Mouse (Mus musculus) limb, embryonic 10.5 days (tissue): ENCODE measurements around the gene Ier2. TPM values are rescaled to one million over a fixed set of nuclear protein-coding genes. Genes with fewer than 3 reads are reported as not detected.

ENCODE experiments used
- DNase-seq: peaks from one replicate; pipeline ENCODE4 v3.0.0-alpha.2; 2017; ENCODE audit warnings: low spot score
- H3K27ac ChIP-seq: fragments of 300-500 bp; sonication (generic); 2 replicates; pipeline ENCODE4 v1.5.1; 2016; ENCODE audit warnings: mild to moderate bottlenecking
- H3K27me3 ChIP-seq: fragments of 300-500 bp; sonication (generic); 2 replicates; pipeline ENCODE4 v1.6.1; 2016; ENCODE audit warnings: low read depth, mild to moderate bottlenecking; ENCODE audit not compliant: poor library complexity, severe bottlenecking
- H3K36me3 ChIP-seq: fragments of 300-500 bp; sonication (generic); 2 replicates; pipeline ENCODE4 v1.6.1; 2016; ENCODE audit warnings: mild to moderate bottlenecking, moderate library complexity
- H3K4me1 ChIP-seq: fragments of 300-500 bp; sonication (generic); 2 replicates; pipeline ENCODE4 v1.6.1; 2016
- H3K4me3 ChIP-seq: fragments of 300-500 bp; sonication (generic); 2 replicates; pipeline ENCODE4 v1.5.1; 2016; ENCODE audit warnings: mild to moderate bottlenecking, moderate library complexity
- H3K9me3 ChIP-seq: fragments of 300-500 bp; sonication (generic); replicated peaks from 2 replicates; pipeline ENCODE4 v1.6.1; 2016; ENCODE audit warnings: mild to moderate bottlenecking
- WGBS: fragments of 180-500 bp; shearing (Covaris S2); methylation state at CpG from one replicate; pipeline ENCODE4 v1.1.7; 2016; 5-methylcytosine and 5-hydroxymethylcytosine counted together
- polyA plus RNA-seq: library from polyadenylated mRNA; unstranded; fragments of >200 nt; fragmentation: Nextera tagmentation; extraction: Ambion mirVana; gene quantifications from 2 replicates; pipeline ENCODE4 v1.2.1, GENCODE M21; 2016

Gene Ier2
- polyA plus RNA-seq, 1 experiment from 2014 or later, result 199 TPM

DNA sequence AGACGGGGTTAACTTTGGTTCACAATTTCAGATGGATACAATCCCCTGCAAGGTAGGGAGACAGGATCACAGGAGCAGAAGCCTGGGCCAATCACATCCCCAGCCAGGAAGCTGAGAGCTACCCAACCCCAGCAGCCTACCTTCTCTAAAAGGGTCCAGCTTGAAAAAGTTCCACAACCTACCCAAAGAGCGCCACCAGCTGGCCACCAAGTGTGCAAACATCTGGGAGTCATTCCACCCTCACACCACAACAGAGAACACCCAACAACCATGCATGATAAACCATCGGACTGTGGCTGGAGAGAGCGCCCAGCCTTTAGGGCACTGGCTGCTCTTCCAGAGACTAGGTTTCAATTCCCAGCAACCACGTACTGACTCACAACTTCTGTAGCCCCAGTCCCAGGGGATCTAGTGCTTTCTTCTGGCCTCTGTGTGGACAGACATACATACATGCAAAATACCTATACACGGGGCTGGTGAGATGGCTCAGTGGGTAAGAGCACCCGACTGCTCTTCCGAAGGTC lies 41.5 kb downstream of the Ier2 start:
- no peak overlapping the region for H3K27ac ChIP-seq
- H3K9me3 ChIP-seq, result no peaks in the 10 kb centered on the region
- H3K4me1 ChIP-seq, result peaks cover 10% of the 10 kb centered on the region
- DNase-seq, result no peak
- 77% methylated on average over 8 of the region's 8 CpGs for WGBS
- H3K4me3 ChIP-seq, result no peak overlapping the region
- peaks cover 33% of the 10 kb centered on the region for H3K27me3 ChIP-seq
- no peaks in the 10 kb centered on the region for H3K36me3 ChIP-seq

DNA sequence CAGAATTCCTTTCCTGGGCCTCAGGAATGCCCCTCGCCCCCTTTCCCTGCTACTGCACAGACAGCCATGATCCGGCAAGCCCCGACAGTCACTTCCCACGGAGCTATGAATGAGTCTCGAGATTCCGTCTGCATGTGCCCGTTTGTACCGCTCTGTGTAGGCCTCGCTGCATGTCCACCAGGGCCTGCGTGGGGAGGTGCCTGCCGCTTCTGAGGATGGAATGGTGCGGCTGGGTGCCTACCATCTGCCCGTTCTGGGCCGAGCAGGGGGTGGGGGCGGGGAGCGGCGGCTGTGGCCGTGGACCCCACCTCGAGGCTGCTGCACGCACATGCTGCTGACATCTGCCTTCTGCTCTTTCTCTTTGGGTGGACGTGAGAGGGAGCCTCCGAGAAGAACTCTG lies 45.6 kb downstream of the Ier2 start:
- no peak for DNase-seq
- Histone ChIP-seq H3K9me3 (no peaks in the 10 kb centered on the region), H3K27me3 (peaks cover 61% of the 10 kb centered on the region), H3K27ac (peak overlapping the region; percentile 71), H3K36me3 (no peaks in the 10 kb centered on the region), H3K4me3 (no peak overlapping the region), H3K4me1 (peaks cover 26% of the 10 kb centered on the region)
- 48% methylated on average over 22 of the region's 22 CpGs for WGBS

DNA sequence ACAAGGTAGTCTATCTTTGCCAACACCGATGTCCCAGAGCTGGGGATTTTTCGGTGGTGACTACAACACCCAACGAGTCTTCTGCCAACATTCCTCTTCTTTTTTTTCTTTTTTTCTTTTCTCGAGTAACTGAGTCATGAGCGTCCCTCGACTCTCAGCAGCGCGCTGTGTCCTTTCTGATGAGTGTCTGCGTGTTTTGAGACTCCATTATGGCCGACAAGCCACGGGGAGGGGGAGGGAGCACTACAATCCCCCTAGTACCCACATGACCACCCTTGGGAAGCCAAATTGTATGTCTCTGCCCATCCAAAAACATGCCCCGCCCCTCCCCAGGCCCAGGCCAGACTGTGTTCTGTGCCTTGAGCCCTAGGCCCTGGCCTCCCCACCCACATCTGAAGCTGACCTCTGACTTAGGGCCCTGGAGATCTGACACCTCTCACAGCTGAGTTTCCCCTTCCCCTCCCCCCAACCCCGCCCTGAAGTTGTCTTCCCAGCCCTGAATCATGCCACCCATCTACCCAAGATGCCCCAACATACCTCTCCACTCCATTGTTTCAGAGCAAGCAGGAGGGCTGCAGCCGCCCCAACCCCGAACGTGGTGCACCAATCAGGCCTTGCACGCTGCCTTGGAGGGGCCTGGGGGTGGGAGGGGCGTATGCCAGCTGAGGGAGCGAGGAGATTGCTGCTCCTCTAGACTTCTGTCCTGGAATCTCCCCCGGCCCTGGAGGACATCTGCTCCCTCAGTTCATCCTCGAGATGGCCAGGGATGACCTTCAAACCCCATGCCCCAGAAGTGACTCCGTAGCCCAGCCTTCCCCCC lies 46.8 kb downstream of the Ier2 start:
- DNase-seq, result no peak

DNA sequence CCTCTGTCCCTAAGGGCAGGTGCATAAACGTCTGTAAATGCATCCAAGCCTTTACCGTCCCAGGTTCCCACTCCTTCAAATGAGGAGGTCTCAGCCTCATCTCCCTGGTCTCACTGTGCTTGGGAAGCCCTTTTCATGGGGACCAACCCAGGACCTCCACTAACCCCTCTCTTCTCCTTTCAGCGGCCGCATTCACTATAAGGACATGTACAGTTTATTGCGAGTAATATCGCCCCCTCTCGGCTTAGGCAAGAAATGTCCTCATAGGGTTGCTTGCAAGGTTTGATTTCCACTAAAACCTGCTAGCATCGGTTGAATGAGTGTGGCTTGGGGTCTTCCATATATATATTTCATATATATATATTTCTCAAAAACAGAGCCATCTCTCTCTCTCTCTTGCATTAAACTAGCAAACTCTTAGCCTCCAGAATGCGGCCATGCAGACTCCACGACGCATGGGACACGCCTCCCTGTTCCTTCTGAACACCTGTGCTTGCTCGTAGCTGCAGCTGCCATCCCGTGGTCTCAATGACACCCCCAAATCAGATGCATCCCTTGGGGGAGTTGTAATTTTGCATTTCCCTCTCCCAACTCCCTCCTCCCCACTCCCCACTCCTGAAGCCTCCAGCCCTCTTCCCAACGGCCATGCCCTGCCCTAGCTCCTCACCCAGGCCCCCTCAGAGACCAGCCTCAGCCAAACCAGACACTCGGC lies 48.0 kb downstream of the Ier2 start:
- H3K4me3 ChIP-seq, result no peak overlapping the region
- WGBS, result 36% methylated on average over 16 of the region's 16 CpGs
- H3K27me3 ChIP-seq, result peaks cover 64% of the 10 kb centered on the region
- no peak for DNase-seq
- no peaks in the 10 kb centered on the region for H3K36me3 ChIP-seq
- H3K4me1 ChIP-seq, result peaks cover 26% of the 10 kb centered on the region
- H3K9me3 ChIP-seq, result no peaks in the 10 kb centered on the region
- H3K27ac ChIP-seq, result no peak overlapping the region

More for the DNA sequence above, 46.8 kb downstream of the Ier2 start:
- Histone ChIP-seq H3K4me3 (peak overlapping the region; percentile 23), H3K27ac (peak overlapping the region; percentile 71; the same call in 1 of the 2 replicates), H3K4me1 (peaks cover 26% of the 10 kb centered on the region), H3K9me3 (no peaks in the 10 kb centered on the region), H3K36me3 (no peaks in the 10 kb centered on the region), H3K27me3 (peaks cover 69% of the 10 kb centered on the region)
- 21% methylated on average over 22 of the region's 22 CpGs for WGBS

Other genes with a start within 250 kb of the Ier2 start
- gene Trmt1, start 23.5 kb upstream of the Ier2 start, polyA plus RNA-seq, result 71.7 and 79.3 TPM in 2 replicates
- gene Nacc1, start 25.0 kb upstream of the Ier2 start, polyA plus RNA-seq, result 31.7 and 32.0 TPM in 2 replicates
- 4.6 and 4.7 TPM in 2 replicates for gene Lyl1, start 38.6 kb upstream of the Ier2 start, polyA plus RNA-seq
- 3.7 and 8.1 TPM in 2 replicates for gene G430095P16Rik, start 60.2 kb upstream of the Ier2 start, polyA plus RNA-seq
- gene Nfix, start 137.5 kb upstream of the Ier2 start, polyA plus RNA-seq, result 0.24 and 2.1 TPM in 2 replicates
- 1.9 and 2.7 TPM in 2 replicates for gene Dand5, start 160.0 kb upstream of the Ier2 start, polyA plus RNA-seq
- gene Gadd45gip1, start 168.7 kb upstream of the Ier2 start, polyA plus RNA-seq, result 51.7 and 54.4 TPM in 2 replicates
- 119 and 122 TPM in 2 replicates for gene Rad23a, start 177.8 kb upstream of the Ier2 start, polyA plus RNA-seq
- 820 and 843 TPM in 2 replicates for gene Calr, start 184.1 kb upstream of the Ier2 start, polyA plus RNA-seq
- 149 and 156 TPM in 2 replicates for gene Farsa, start 194.1 kb upstream of the Ier2 start, polyA plus RNA-seq
- gene Syce2, start 209.3 kb upstream of the Ier2 start, polyA plus RNA-seq, result 92.8 and 99.5 TPM in 2 replicates
- 44.5 and 54.2 TPM in 2 replicates for gene Gcdh, start 231.1 kb upstream of the Ier2 start, polyA plus RNA-seq
- 14.0 and 18.7 TPM in 2 replicates for gene Klf1, start 239.1 kb upstream of the Ier2 start, polyA plus RNA-seq
- gene Dnase2a, start 245.7 kb upstream of the Ier2 start, polyA plus RNA-seq, result 6.4 and 8.2 TPM in 2 replicates